Mouse (Mus musculus) MEL (cell line): ENCODE measurements around the gene Plekhj1. TPM values are rescaled to one million over a fixed set of nuclear protein-coding genes. Genes with fewer than 3 reads are reported as not detected.

Experiments
- DNase-seq: peaks from one replicate; pipeline ENCODE4 v3.0.0; 2011; ENCODE audit warnings: low read depth, low spot score
- H3K27ac ChIP-seq: 2 replicates; pipeline ENCODE4 v1.5.1; 2012; ENCODE audit warnings: low read depth, mild to moderate bottlenecking, control low read depth, low read length, moderate library complexity; ENCODE audit not compliant: control insufficient read depth
- H3K27me3 ChIP-seq, 2 experiments: fragments of 150-350 bp in 1 of 2; sonication (generic) in 1 of 2; 2 replicates each; pipeline ENCODE4 v1.6.1; 2012; ENCODE audit warnings: low read length in 2 of 2, mild to moderate bottlenecking in 2 of 2, improper control_type of control experiment in 1 of 2, moderate library complexity in 1 of 2; ENCODE audit not compliant: insufficient read depth in 2 of 2, control insufficient read depth in 1 of 2
- H3K36me3 ChIP-seq, 2 experiments: 2 replicates each; pipeline ENCODE4 v1.6.1; 2012 to 2014; ENCODE audit warnings: low read length in 2 of 2, improper control_type of control experiment in 1 of 2, inconsistent platforms in 1 of 2, mild to moderate bottlenecking in 1 of 2; ENCODE audit not compliant: insufficient read depth in 2 of 2, control insufficient read depth in 1 of 2
- H3K4me1 ChIP-seq, 2 experiments: fragments of 150-350 bp in 1 of 2; sonication (generic) in 1 of 2; 2 replicates each; pipeline ENCODE4 v1.6.1; 2012; ENCODE audit warnings: low read length in 2 of 2, improper control_type of control experiment in 1 of 2, mild to moderate bottlenecking in 1 of 2; ENCODE audit not compliant: insufficient read depth in 2 of 2, control insufficient read depth in 1 of 2
- H3K4me3 ChIP-seq, 2 experiments: fragments of 150-350 bp in 1 of 2; sonication (generic) in 1 of 2; 2 replicates each; pipeline ENCODE4 v1.5.1; 2012; ENCODE audit warnings: low read depth in 2 of 2, low read length in 2 of 2, mild to moderate bottlenecking in 2 of 2, moderate library complexity in 2 of 2, control low read depth in 1 of 2, improper control_type of control experiment in 1 of 2; ENCODE audit not compliant: control insufficient read depth in 1 of 2, insufficient read depth in 1 of 2
- H3K79me2 ChIP-seq: 2 replicates; pipeline ENCODE4 v1.6.1; 2012; ENCODE audit warnings: mild to moderate bottlenecking, low read length, moderate library complexity; ENCODE audit not compliant: control insufficient read depth, poor library complexity, insufficient read depth
- H3K9ac ChIP-seq: 2 replicates; pipeline ENCODE4 v1.6.1; 2012; ENCODE audit warnings: low read depth, mild to moderate bottlenecking, control low read depth, low read length, moderate library complexity; ENCODE audit not compliant: control insufficient read depth, poor library complexity, severe bottlenecking
- H3K9me3 ChIP-seq: fragments of 150-350 bp; sonication (generic); replicated peaks from 2 replicates; pipeline ENCODE4 v1.6.1; 2012; ENCODE audit warnings: mild to moderate bottlenecking, low read length, improper control_type of control experiment, moderate library complexity; ENCODE audit not compliant: insufficient read depth
- CHD1 ChIP-seq: IDR thresholded peaks from 2 replicates; pipeline ENCODE4 v1.6.1; 2012; ENCODE audit warnings: low read depth, mild to moderate bottlenecking, inconsistent platforms, low read length, improper control_type of control experiment
- CHD2 ChIP-seq: IDR thresholded peaks from 2 replicates; pipeline ENCODE4 v1.6.1; 2011; ENCODE audit warnings: low read length, improper control_type of control experiment
- CTCF ChIP-seq, 3 experiments: IDR thresholded peaks in 2 of 3; conservative IDR thresholded peaks in 1 of 3; 2 replicates each; pipeline ENCODE4 v1.5.1; 2011 to 2012; ENCODE audit warnings: low read length in 3 of 3, low read depth in 2 of 3, mild to moderate bottlenecking in 2 of 3, improper control_type of control experiment in 1 of 3, inconsistent platforms in 1 of 3, mixed read lengths in 1 of 3, moderate library complexity in 1 of 3; ENCODE audit not compliant: control insufficient read depth in 1 of 3, insufficient read depth in 1 of 3, poor library complexity in 1 of 3, severe bottlenecking in 1 of 3
- ELF1 ChIP-seq: IDR thresholded peaks from 2 replicates; pipeline ENCODE4 v1.6.1; 2014; ENCODE audit warnings: low read depth, mild to moderate bottlenecking, inconsistent platforms, low read length, improper control_type of control experiment, moderate library complexity
- EP300 ChIP-seq, 2 experiments: IDR thresholded peaks; 2 replicates each; pipeline ENCODE4 v1.6.1; 2011; ENCODE audit warnings: improper control_type of control experiment in 2 of 2, low read length in 2 of 2, low read depth in 1 of 2, mild to moderate bottlenecking in 1 of 2
- GATA1 ChIP-seq: IDR thresholded peaks from 2 replicates; pipeline ENCODE4 v1.6.1; 2011; ENCODE audit warnings: low read depth, low read length, improper control_type of control experiment
- HCFC1 ChIP-seq: IDR thresholded peaks from 2 replicates; pipeline ENCODE4 v1.6.1; 2012; ENCODE audit warnings: low read depth, mild to moderate bottlenecking, inconsistent platforms, low read length, improper control_type of control experiment, moderate library complexity
- MAX ChIP-seq: IDR thresholded peaks from 2 replicates; pipeline ENCODE4 v1.6.1; 2011; ENCODE audit warnings: low read length, improper control_type of control experiment
- MAZ ChIP-seq: IDR thresholded peaks from 2 replicates; pipeline ENCODE4 v1.6.1; 2012; ENCODE audit warnings: low read depth, mild to moderate bottlenecking, inconsistent platforms, low read length, improper control_type of control experiment
- MYC ChIP-seq: IDR thresholded peaks from 2 replicates; pipeline ENCODE4 v1.6.1; 2011; ENCODE audit warnings: low read depth, mild to moderate bottlenecking, low read length, improper control_type of control experiment, moderate library complexity
- NELFE ChIP-seq: IDR thresholded peaks from 2 replicates; pipeline ENCODE4 v1.6.1; 2011; ENCODE audit warnings: low read depth, low read length, improper control_type of control experiment
- POLR2A ChIP-seq, 2 experiments: IDR thresholded peaks; 2 replicates each; pipeline ENCODE4 v1.6.1; 2011 to 2012; ENCODE audit warnings: low read length in 2 of 2, mild to moderate bottlenecking in 2 of 2, control low read depth in 1 of 2, improper control_type of control experiment in 1 of 2, low read depth in 1 of 2, moderate library complexity in 1 of 2; ENCODE audit not compliant: control insufficient read depth in 1 of 2, insufficient read depth in 1 of 2, poor library complexity in 1 of 2
- POLR2AphosphoS5 ChIP-seq: IDR thresholded peaks from 2 replicates; pipeline ENCODE4 v1.6.1; 2012; ENCODE audit warnings: low read depth, borderline replicate concordance, mild to moderate bottlenecking, inconsistent platforms, low read length, moderate library complexity, mixed read lengths
- RAD21 ChIP-seq: IDR thresholded peaks from 2 replicates; pipeline ENCODE4 v1.6.1; 2011; ENCODE audit warnings: mild to moderate bottlenecking, low read depth, low read length, improper control_type of control experiment
- RCOR1 ChIP-seq: IDR thresholded peaks from 2 replicates; pipeline ENCODE4 v1.6.1; 2012; ENCODE audit warnings: low read depth, mild to moderate bottlenecking, inconsistent platforms, low read length, improper control_type of control experiment
- SIN3A ChIP-seq: IDR thresholded peaks from 2 replicates; pipeline ENCODE4 v1.6.1; 2012; ENCODE audit warnings: low read length, improper control_type of control experiment, inconsistent platforms
- SMC3 ChIP-seq: IDR thresholded peaks from 2 replicates; pipeline ENCODE4 v1.6.1; 2011; ENCODE audit warnings: low read depth, low read length, improper control_type of control experiment
- TBP ChIP-seq: IDR thresholded peaks from 2 replicates; pipeline ENCODE4 v1.8.0; 2011; ENCODE audit warnings: low read depth, low read length, improper control_type of control experiment
- ZKSCAN1 ChIP-seq: IDR thresholded peaks from 2 replicates; pipeline ENCODE4 v1.6.1; 2012; ENCODE audit warnings: low read depth, mild to moderate bottlenecking, inconsistent platforms, low read length, improper control_type of control experiment, moderate library complexity
- ZMIZ1 ChIP-seq: IDR thresholded peaks from 2 replicates; pipeline ENCODE4 v1.6.1; 2012; ENCODE audit warnings: low read depth, mild to moderate bottlenecking, inconsistent platforms, low read length, improper control_type of control experiment, moderate library complexity
- polyA plus RNA-seq, 2 experiments: library from polyadenylated mRNA; stranded (reverse) in 1 of 2; unstranded in 1 of 2; fragments of >175 nt in 1 of 2; fragments of >200 nt in 1 of 2; gene quantifications; 2 replicates each; pipeline versions ENCODE4 v1.2.1 to v1.2.4; 2012; ENCODE audit warnings: low replicate concordance in 2 of 2, low read depth in 1 of 2; ENCODE audit not compliant: insufficient read length in 2 of 2, insufficient read depth in 1 of 2, missing spikeins in 1 of 2
- total RNA-seq: library from RNA; depleted of rRNA; stranded (reverse); fragments of 300-350 nt; gene quantifications from 2 replicates; pipeline ENCODE4 v1.2.3, GENCODE M21; 2012

The Plekhj1 gene
- total and polyA plus RNA-seq, 3 experiments, result 86.9 to 217 TPM; not detected in 1

DNA sequence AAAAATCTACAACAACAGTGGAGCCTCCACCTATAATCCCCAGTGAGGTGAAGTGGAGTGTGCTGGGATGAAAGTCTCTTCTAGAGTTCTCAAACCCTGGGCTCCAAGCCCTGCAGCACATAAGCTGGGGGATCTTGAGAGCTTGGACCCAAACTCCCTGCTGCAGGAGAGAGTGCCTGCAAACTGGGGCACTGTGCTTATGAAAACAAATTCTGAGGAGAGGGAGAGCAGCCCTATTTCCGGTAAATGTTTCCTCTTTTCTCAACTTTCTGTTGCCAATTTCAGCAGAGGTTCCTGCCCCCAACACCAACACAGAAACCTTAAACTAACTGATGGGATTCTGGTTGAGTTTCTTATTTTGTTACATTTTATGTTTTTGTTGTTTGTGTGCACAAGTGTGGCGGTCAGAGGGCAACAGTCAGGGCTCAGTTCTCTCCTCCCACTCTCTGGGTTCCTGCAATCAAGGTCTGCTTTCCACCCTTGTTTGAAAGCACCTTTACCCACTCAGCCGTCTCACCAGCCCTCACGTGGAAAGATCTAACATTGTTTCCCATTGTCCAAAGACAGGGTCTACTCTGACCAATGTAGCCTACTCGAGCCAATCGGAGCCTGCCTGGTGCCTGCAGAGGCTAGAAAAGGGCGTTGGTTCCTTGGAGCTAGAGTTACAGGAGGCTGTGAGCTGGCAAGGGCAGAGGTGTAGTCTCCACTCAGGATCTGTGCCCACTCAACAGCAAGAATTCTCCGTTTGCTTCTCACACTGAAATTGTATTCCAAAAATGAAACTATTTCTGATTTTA, 25.6 kb upstream of the Plekhj1 start:
- Histone ChIP-seq H3K9me3 (no peaks in the 10 kb centered on the region), H3K9ac (peak overlapping the region; percentile 53), H3K4me1 (peaks cover 7 to 25% of the 10 kb centered on the region in 2 experiments; a peak in 3 of 4 replicates), H3K27me3 (no peaks in the 10 kb centered on the region), H3K27ac (peak overlapping the region; percentile 76), H3K4me3 (peak overlapping the region; percentile 41 to 69), H3K79me2 (peaks cover 20% of the 10 kb centered on the region), H3K36me3 (peaks cover 0 to 20% of the 10 kb centered on the region in 2 experiments; a peak in 2 of 4 replicates)
- peak; percentile 74 for DNase-seq
- no peak for TF ChIP-seq GATA1
- TF ChIP-seq CHD2, result no peak
- TF ChIP-seq POLR2AphosphoS5, result no peak
- no peak; the same call in 1 of the 2 replicates for TF ChIP-seq MAX
- 0 out of 2 replicates have a peak, but pooled peaks have one; percentile 12 for TF ChIP-seq ZKSCAN1
- TF ChIP-seq POLR2A (IDR thresholded peaks at IDR 0.05; ENCODE audit: control insufficient read depth in 1 of 2, insufficient read depth in 1 of 2, low read depth in 1 of 2, low read length in 2 of 2, poor library complexity in 1 of 2), result peak; percentile 33 to 43; a peak in 1 of 4 replicates
- TF ChIP-seq MAZ, result 0 out of 2 replicates have a peak, but pooled peaks have one; percentile 23
- TF ChIP-seq ELF1, result peak; percentile 60; the same call in 1 of the 2 replicates
- 0 out of 2 replicates have a peak, but pooled peaks have one; percentile 23 for TF ChIP-seq RCOR1
- TF ChIP-seq TBP, result peak; percentile 16
- peak; percentile 36; the same call in 1 of the 2 replicates for TF ChIP-seq NELFE
- TF ChIP-seq MYC, result peak; percentile 24; the same call in 1 of the 2 replicates
- TF ChIP-seq ZMIZ1, result peak; percentile 67
- TF ChIP-seq EP300 (IDR thresholded peaks at IDR 0.05; ENCODE audit: low read depth in 1 of 2, low read length in 2 of 2), result peak in 1 of 2 experiments; percentile 40; a peak in 1 of 4 replicates
- TF ChIP-seq CHD1, result 0 out of 2 replicates have a peak, but pooled peaks have one; percentile 31
- TF ChIP-seq RAD21, result no peak
- peak; percentile 39 for TF ChIP-seq SIN3A

GRCm38 (mm10) chr10:80823316-80823715, 24.9 kb upstream of the Plekhj1 start:
- H3K4me1 ChIP-seq, result peaks cover 7 to 26% of the 10 kb centered on the region in 2 experiments
- DNase-seq, result no peak
- H3K79me2 ChIP-seq, result peaks cover 17% of the 10 kb centered on the region
- H3K4me3 ChIP-seq, result no peak overlapping the region
- peaks cover 0 to 20% of the 10 kb centered on the region in 2 experiments; a peak in 2 of 4 replicates for H3K36me3 ChIP-seq
- TF ChIP-seq CHD1, result 0 out of 2 replicates have a peak, but pooled peaks have one; percentile 18
- no peak for TF ChIP-seq SMC3
- 0 out of 6 replicates have a peak, but pooled peaks of 1 of the 3 experiments have one; percentile 6 for TF ChIP-seq CTCF (IDR thresholded peaks at IDR 0.05 in 2 of 3, conservative IDR thresholded peaks at IDR 0.05 in 1 of 3; ENCODE audit: control insufficient read depth in 1 of 3, insufficient read depth in 1 of 3, low read depth in 2 of 3, low read length in 3 of 3, poor library complexity in 1 of 3, severe bottlenecking in 1 of 3)
- TF ChIP-seq HCFC1, result no peak
- no peaks in the 10 kb centered on the region for H3K9me3 ChIP-seq
- no peak overlapping the region for H3K9ac ChIP-seq
- no peak overlapping the region for H3K27ac ChIP-seq
- no peaks in the 10 kb centered on the region for H3K27me3 ChIP-seq
